Mouse (Mus musculus): ENCODE data around the gene Kif2c.

GRCm38 (mm10) chr4:117155020-117155791 lies 27.2 kb downstream of the Kif2c start:
- TF ChIP-seq POLR2A (IDR thresholded peaks at IDR 0.05; ENCODE audit: extremely low read depth, insufficient read depth, low read length) (no peak), CTCF (IDR thresholded peaks at IDR 0.05; ENCODE audit: low read depth, low read length) (no peak)
